Mouse (Mus musculus) limb, embryonic 15.5 days (tissue): ENCODE data around the gene Ank3. TPM values are rescaled to one million over a fixed set of nuclear protein-coding genes. Genes with fewer than 3 reads are reported as not detected.
A peak's percentile ranks its signal among the peaks of the same experiment; 100 is the strongest.

Experiments
- ATAC-seq: fragments of 200-750 bp; cut with Nextera tagmentation; 2 replicates; pipeline ENCODE4 v1.8.0; 2017; ENCODE audit warnings: low read depth, moderate TSS enrichment; ENCODE audit not compliant: insufficient number of reproducible peaks, low FRiP score, low TSS enrichment
- H3K27ac ChIP-seq: fragments of 300-500 bp; sonication (generic); 2 replicates; pipeline ENCODE4 v1.5.1; 2015; ENCODE audit warnings: moderate library complexity, mild to moderate bottlenecking, inconsistent platforms
- H3K27me3 ChIP-seq: fragments of 300-500 bp; sonication (generic); 2 replicates; pipeline ENCODE4 v1.6.1; 2015; ENCODE audit warnings: inconsistent platforms
- H3K36me3 ChIP-seq: fragments of 300-500 bp; sonication (generic); 2 replicates; pipeline ENCODE4 v1.6.1; 2015; ENCODE audit warnings: inconsistent platforms
- H3K4me1 ChIP-seq: fragments of 300-500 bp; sonication (generic); 2 replicates; pipeline ENCODE4 v1.6.1; 2015; ENCODE audit warnings: inconsistent platforms
- H3K4me2 ChIP-seq: fragments of 300-500 bp; sonication (generic); 2 replicates; pipeline ENCODE4 v1.6.1; 2015; ENCODE audit warnings: mild to moderate bottlenecking, inconsistent platforms
- H3K4me3 ChIP-seq: fragments of 300-500 bp; sonication (generic); 2 replicates; pipeline ENCODE4 v1.5.1; 2015; ENCODE audit warnings: mild to moderate bottlenecking, inconsistent platforms
- H3K9ac ChIP-seq: fragments of 300-500 bp; sonication (generic); 2 replicates; pipeline ENCODE4 v1.6.1; 2015; ENCODE audit warnings: inconsistent platforms
- H3K9me3 ChIP-seq: fragments of 300-500 bp; sonication (generic); 2 replicates; pipeline ENCODE4 v1.6.1; 2016; ENCODE audit warnings: inconsistent platforms
- WGBS: fragments of 180-500 bp; shearing (Covaris S2); methylation state at CpG from one replicate; pipeline ENCODE4 v1.1.7; 2015; 5-methylcytosine and 5-hydroxymethylcytosine counted together
- polyA plus RNA-seq: library from polyadenylated mRNA; unstranded; fragments of >200 nt; fragmentation: Nextera tagmentation; extraction: Ambion mirVana; gene quantifications from 2 replicates; pipeline ENCODE4 v1.2.1, GENCODE M21; 2015

The Ank3 gene
- polyA plus RNA-seq, 1 experiment from 2014 or later, result 29.1 TPM

DNA sequence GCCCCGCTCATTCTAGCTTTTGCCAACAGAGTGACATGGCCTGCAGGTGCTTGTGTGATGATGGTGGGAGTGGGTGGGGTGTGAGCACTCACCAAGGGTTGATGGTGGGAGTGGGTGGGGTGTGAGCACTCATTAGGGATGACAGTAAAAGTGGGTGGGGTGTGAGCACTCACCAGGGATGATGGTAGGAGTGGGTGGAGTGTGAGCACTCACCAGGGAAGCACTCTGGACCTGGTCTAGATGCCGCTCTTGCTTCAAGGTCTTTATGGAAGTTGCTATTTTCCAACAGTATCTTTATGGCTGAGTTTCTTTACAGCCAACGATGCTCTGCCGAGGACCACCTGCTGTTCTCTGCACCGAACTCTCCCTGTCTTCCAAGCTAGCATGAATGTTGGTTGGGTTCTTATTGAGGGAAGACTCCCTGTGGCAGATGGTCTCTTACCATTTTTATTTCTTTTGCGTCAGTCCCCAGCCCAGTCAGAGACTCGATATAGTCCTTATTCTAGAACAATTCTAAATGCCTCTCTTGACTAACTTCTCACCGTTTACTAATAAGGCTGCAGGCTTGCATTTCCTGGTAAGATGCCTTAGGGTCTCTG is 456.1 kb downstream of the Ank3 start:
- ATAC-seq, result no peak
- no peaks in the 10 kb centered on the region for H3K9me3 ChIP-seq
- WGBS, result 87% methylated on average over 8 of the region's 8 CpGs
- no peaks in the 10 kb centered on the region for H3K36me3 ChIP-seq
- H3K4me2 ChIP-seq, result no peak overlapping the region
- peaks cover 9% of the 10 kb centered on the region; the same call in 1 of the 2 replicates for H3K4me1 ChIP-seq
- H3K4me3 ChIP-seq, result no peak overlapping the region
- no peak overlapping the region for H3K9ac ChIP-seq
- no peak overlapping the region for H3K27ac ChIP-seq
- H3K27me3 ChIP-seq, result no peaks in the 10 kb centered on the region

DNA sequence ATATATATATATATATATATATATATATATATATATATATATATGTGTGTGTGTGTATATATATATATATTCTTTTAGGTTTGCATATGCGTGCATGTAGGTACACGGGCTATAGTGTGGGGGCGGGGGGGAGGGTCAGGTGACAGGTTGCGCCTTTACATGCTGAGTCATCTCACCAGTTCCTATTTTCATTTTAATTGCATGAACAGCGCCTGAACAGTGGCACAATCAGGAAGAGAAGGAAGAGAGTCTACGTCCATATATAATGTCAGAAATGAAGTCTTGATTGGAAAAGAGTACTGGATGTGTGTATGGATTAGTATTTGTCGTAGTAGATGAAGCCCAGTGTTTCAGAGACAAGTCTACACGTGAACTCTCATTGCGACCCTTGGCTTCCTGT is 459.4 kb downstream of the Ank3 start:
- Histone ChIP-seq H3K36me3 (no peaks in the 10 kb centered on the region), H3K27ac (no peak overlapping the region), H3K4me2 (no peak overlapping the region), H3K4me3 (no peak overlapping the region), H3K27me3 (no peaks in the 10 kb centered on the region), H3K4me1 (peaks cover 9% of the 10 kb centered on the region; the same call in 1 of the 2 replicates), H3K9me3 (no peaks in the 10 kb centered on the region), H3K9ac (no peak overlapping the region)
- 88% methylated on average over 9 of the region's 9 CpGs for WGBS
- ATAC-seq, result no peak

DNA sequence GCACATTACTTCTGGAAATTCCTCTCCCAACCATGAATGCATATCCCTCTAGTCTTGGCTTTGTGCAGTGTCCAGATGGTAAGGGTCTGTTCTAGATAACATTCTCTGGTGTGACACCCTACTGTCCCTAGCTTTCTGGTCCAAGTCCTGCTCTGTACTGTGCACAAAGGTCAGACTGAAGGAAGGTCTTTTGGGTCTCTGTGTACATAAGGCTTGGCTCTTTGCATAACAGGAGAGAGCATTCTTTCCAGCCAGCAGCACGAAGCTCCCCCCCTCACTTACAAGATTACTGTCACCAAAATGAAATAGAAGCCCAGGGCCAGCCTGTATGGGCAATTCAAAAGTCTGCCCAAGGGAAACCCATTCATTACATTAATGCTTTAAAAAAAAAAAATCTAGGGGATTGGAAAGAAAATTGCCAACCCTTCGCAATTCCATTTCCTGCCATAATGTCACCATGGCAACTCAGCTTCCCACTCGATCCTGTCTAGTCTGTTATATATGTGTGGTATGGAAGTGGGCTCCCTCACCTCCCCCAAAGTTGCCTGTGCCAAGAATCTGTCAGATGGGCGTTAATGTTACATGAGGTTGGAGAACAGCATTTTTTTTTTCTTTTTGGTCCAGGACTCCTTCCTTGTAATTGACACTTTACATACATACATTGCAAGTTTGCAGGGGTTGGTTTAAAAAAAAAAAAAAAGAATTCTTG is 460.5 kb downstream of the Ank3 start:
- Histone ChIP-seq H3K4me2 (no peak overlapping the region), H3K4me1 (peaks cover 9% of the 10 kb centered on the region; the same call in 1 of the 2 replicates), H3K4me3 (no peak overlapping the region), H3K9me3 (no peaks in the 10 kb centered on the region), H3K9ac (no peak overlapping the region), H3K27ac (no peak overlapping the region), H3K36me3 (no peaks in the 10 kb centered on the region), H3K27me3 (no peaks in the 10 kb centered on the region)
- no peak for ATAC-seq
- WGBS, result 19% methylated on average over 4 of the region's 4 CpGs

DNA sequence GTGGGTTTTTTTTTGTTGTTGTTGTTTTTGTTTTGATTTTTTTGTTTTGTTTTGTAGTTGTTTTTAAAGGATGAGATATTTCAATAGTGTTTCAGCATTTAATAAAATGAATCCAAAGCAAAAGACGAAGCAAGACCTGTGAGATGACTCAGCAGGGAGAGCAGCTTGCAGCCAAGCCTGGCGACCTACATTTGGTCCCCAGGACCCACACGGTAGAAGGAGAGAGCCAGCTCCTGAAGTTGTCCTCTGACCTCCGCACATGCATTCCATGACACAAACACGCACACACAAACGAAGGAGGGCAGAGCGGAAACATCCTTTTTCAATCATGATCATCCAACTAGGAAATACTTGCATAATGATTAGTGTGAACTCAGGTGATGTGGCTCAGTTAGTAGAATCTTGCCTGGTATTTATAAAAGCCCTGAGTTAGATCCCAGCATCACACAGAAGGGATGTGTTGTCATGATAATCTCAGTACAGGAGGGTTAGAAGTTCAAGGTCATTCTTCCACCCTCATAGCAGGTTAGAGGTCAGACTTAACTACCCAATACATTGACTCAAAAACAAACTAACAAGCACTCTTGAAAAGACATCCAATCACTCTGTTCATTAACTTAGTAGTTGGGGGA is 461.4 kb downstream of the Ank3 start:
- no peaks in the 10 kb centered on the region for H3K9me3 ChIP-seq
- H3K27ac ChIP-seq, result no peak overlapping the region; the same call in 1 of the 2 replicates
- H3K9ac ChIP-seq, result no peak overlapping the region
- no peaks in the 10 kb centered on the region for H3K36me3 ChIP-seq
- no peaks in the 10 kb centered on the region for H3K27me3 ChIP-seq
- H3K4me2 ChIP-seq, result no peak overlapping the region
- no peak for ATAC-seq
- H3K4me1 ChIP-seq, result peaks cover 9% of the 10 kb centered on the region; the same call in 1 of the 2 replicates
- H3K4me3 ChIP-seq, result no peak overlapping the region
- 67% methylated on average over 7 of the region's 7 CpGs for WGBS

DNA sequence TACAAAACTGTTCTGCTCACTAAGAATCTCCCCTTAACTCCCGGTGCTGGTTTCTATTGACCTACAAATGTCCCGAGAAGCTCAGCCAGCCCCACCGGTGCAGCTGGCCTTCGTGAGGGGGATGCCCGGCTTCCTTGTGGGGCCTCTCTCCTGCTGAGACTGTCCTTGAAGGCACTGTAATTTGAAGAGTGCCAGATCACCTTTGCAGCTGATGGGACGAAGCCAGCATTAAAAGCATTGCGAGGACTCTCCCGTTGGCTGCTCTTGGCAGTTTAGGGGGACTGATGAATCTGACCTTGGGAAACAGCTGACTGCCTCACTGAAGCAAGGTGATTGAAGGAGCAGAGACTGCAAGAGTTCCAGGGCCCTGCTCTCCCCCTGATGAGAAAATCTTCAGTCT is 464.3 kb downstream of the Ank3 start:
- no peaks in the 10 kb centered on the region for H3K27me3 ChIP-seq
- H3K4me2 ChIP-seq, result no peak overlapping the region
- H3K4me3 ChIP-seq, result no peak overlapping the region
- H3K9ac ChIP-seq, result no peak overlapping the region
- H3K9me3 ChIP-seq, result no peaks in the 10 kb centered on the region
- no peaks in the 10 kb centered on the region for H3K36me3 ChIP-seq
- ATAC-seq, result no peak
- WGBS, result 40% methylated on average over 8 of the region's 8 CpGs
- peaks cover 9% of the 10 kb centered on the region; the same call in 1 of the 2 replicates for H3K4me1 ChIP-seq
- H3K27ac ChIP-seq, result no peak overlapping the region

DNA sequence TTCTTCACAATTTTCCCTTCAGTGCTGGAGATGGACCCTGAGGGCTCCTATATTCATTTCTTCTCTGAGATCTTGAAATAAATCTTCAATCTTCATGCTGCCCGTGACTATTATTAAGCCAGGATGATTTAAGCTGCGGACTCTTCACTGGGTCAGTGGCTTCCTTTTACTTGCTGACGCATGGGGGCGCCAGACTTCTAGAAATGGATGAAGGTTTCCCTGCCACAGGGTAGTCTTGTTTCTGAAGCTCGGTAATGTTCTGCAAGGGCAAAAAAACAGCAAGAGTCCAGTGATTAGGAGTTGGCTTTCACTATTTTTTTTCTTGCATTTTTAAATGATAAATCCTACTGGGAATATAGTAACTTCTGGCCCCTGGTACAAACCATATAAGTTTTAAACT is 471.8 kb downstream of the Ank3 start:
- no peak for ATAC-seq
- no peak overlapping the region for H3K4me3 ChIP-seq
- no peak overlapping the region for H3K27ac ChIP-seq
- no peaks in the 10 kb centered on the region; the same call in 1 of the 2 replicates for H3K36me3 ChIP-seq
- H3K4me1 ChIP-seq, result peaks cover 3% of the 10 kb centered on the region; the same call in 1 of the 2 replicates
- 9% methylated on average over 5 of the region's 5 CpGs for WGBS
- no peaks in the 10 kb centered on the region for H3K9me3 ChIP-seq
- H3K9ac ChIP-seq, result no peak overlapping the region
- no peaks in the 10 kb centered on the region for H3K27me3 ChIP-seq
- H3K4me2 ChIP-seq, result no peak overlapping the region

DNA sequence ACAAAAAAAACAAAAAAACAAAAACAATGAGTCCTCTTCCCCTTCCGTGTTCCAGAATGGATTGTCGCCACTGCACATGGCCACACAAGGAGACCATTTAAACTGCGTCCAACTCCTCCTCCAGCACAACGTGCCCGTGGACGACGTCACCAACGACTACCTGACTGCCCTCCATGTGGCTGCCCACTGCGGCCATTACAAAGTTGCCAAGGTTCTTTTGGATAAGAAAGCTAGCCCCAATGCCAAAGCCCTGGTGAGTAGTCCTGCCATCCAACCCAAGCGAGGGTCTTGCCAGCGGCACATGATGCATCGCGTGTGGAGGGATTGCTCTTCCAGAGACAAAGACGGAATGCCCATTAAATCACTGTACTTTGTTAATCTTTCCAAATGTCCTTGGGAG is 472.4 kb downstream of the Ank3 start:
- no peak for ATAC-seq
- Histone ChIP-seq H3K36me3 (no peaks in the 10 kb centered on the region; the same call in none of the 2 replicates), H3K9me3 (no peaks in the 10 kb centered on the region), H3K4me2 (no peak overlapping the region), H3K9ac (no peak overlapping the region), H3K4me3 (no peak overlapping the region), H3K27ac (no peak overlapping the region), H3K4me1 (peaks cover 3% of the 10 kb centered on the region; the same call in 1 of the 2 replicates), H3K27me3 (no peaks in the 10 kb centered on the region)
- WGBS, result 82% methylated on average over 14 of the region's 14 CpGs

DNA sequence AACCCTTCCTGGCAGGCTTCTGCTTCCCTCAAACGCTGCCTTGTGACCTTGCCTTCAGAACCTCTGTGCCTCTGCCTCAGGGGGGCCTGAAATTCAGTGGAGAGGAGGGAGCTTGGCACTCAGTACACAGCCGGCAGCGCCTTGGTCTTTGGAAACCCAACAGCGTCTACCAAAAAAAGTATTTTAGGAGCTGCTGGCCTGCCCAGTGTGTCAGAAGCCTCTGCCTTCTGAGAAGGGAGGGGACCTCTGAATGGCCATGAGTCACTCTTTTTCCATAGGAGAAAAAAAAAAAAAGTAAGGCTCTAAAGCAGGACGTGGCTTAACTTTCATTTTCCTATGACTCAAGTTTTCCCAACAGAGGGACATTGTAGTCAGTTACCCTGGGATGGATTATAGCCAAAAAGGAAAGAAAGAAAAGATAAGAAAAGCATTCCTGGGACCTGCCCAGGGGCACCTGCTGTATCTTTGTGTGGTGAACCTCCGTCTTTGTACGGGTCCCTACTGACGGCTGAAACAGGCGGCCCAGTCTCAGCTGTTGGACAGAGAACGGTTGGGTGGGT is 473.7 kb downstream of the Ank3 start:
- no peaks in the 10 kb centered on the region for H3K9me3 ChIP-seq
- H3K4me3 ChIP-seq, result no peak overlapping the region
- H3K9ac ChIP-seq, result no peak overlapping the region
- no peak overlapping the region for H3K4me2 ChIP-seq
- peak; percentile 76 for ATAC-seq
- peaks cover 3% of the 10 kb centered on the region; the same call in 1 of the 2 replicates for H3K4me1 ChIP-seq
- WGBS, result 42% methylated on average over 10 of the region's 10 CpGs
- H3K36me3 ChIP-seq, result no peaks in the 10 kb centered on the region; the same call in none of the 2 replicates
- H3K27ac ChIP-seq, result peak overlapping the region; percentile 71
- no peaks in the 10 kb centered on the region for H3K27me3 ChIP-seq

DNA sequence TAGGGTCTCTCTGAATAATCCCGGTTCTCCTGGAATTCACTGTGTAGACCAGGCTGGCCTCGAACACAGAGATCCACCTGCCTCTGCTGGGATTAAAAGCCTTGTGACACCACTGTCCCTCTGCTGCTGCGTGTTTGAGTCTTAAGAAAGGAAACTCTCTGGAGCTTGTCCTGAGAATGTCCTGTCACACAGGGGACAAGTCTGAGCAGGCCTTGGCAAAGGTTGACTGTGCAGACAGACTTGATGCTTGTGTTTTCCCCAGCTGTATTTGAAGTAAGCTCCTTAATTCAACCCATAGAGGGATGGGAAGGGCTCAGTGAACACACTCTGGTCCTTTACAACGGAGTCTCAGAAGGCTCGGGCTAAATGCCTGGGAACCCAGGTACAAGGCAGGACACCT is 474.3 kb downstream of the Ank3 start:
- no peak for ATAC-seq
- 77% methylated on average over 5 of the region's 5 CpGs for WGBS
- H3K4me1 ChIP-seq, result peaks cover 3% of the 10 kb centered on the region; the same call in 1 of the 2 replicates
- H3K27me3 ChIP-seq, result no peaks in the 10 kb centered on the region
- H3K4me2 ChIP-seq, result no peak overlapping the region
- no peak overlapping the region for H3K9ac ChIP-seq
- no peaks in the 10 kb centered on the region for H3K9me3 ChIP-seq
- H3K27ac ChIP-seq, result peak overlapping the region; percentile 71
- H3K36me3 ChIP-seq, result no peaks in the 10 kb centered on the region; the same call in none of the 2 replicates
- no peak overlapping the region for H3K4me3 ChIP-seq

DNA sequence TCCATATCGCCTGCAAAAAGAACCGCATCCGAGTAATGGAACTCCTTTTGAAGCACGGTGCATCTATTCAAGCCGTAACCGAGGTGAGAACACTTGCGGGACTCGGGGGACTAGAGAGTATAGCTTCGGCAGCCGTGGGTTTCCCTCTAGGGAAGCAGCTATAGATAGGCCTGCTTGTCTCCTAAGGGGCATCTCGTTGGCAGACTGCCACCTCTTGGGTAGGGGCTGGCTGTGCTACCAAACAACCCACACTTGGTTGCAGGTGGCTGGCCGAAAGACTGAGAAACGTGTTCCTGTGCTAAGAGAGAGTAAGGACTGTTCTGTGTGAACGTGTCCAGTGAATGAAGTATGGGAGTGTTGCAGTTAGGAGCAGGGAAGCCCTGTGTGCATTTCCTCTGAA is 476.2 kb downstream of the Ank3 start:
- Histone ChIP-seq H3K4me2 (no peak overlapping the region), H3K27ac (no peak overlapping the region), H3K36me3 (no peaks in the 10 kb centered on the region; the same call in 1 of the 2 replicates), H3K4me3 (no peak overlapping the region), H3K27me3 (no peaks in the 10 kb centered on the region), H3K4me1 (peaks cover 3% of the 10 kb centered on the region; the same call in 1 of the 2 replicates), H3K9me3 (no peaks in the 10 kb centered on the region), H3K9ac (no peak overlapping the region)
- ATAC-seq, result no peak
- 80% methylated on average over 14 of the region's 14 CpGs for WGBS

DNA sequence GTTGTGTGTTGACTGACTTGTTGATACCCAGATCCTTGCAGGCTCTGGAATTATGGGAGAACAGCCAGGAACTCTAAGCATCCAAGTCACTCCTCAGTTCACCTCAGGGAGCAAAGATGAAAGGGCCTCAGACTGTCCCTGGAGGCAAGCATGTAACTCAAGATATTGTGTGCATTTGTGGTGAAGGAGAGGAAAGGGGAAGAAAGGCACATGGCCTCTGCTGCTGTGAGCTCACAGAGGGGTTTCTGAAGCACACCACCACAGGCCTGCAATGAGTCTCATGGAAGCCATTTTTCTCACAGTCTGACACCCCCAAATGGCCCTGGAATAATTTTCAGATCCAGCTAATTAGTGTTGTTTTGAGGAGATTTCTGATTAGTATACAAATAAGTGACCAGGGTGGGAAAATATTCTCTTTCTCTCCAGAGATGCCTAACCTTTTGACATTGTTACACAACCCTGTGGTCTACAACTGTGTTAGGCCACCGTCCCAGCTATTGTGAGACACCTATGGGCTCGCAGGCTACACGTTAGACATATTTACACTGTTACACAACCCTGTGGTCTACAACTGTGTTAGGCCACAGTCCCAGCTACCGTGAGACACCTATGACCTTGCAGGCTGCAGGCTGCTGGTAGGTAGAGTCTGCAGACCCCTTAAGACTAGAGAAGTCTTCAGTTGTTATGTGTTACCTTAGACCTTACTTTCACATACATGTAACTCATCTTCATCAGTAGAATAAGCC is 485.5 kb downstream of the Ank3 start:
- no peak overlapping the region for H3K9ac ChIP-seq
- ATAC-seq, result no peak

More for the DNA sequence above, 485.5 kb downstream of the Ank3 start:
- Histone ChIP-seq H3K4me1 (no peaks in the 10 kb centered on the region), H3K36me3 (peaks cover 14% of the 10 kb centered on the region; the same call in 1 of the 2 replicates), H3K27ac (no peak overlapping the region), H3K4me2 (no peak overlapping the region), H3K9me3 (no peaks in the 10 kb centered on the region), H3K27me3 (no peaks in the 10 kb centered on the region), H3K4me3 (no peak overlapping the region)
- WGBS, result 88% methylated on average over 4 of the region's 4 CpGs
